ENCODE assay signal across 16 mouse cellular contexts in the genomic region with DNA sequence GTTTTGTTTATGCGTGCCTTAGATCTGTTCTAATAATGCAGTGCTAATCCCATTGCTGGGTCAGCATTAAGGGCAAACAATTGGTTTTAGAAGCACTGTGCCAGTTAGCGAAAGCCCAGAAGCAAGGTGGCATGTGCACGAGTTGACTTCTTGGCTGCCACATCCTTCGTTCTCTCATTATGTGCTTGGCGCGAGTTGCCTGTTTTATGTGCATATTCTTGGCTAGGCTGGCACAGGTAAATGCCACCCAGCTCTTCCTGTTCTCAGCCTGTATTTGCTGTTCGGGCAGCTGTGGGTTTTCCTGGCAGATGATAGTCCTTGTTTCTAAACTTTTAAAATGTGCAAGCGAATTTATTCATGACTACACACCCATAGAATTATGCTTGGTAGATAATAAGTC.
DNase-seq lines count a peak whose midpoint lies in the region; ATAC-seq and TF ChIP-seq lines count a peak whose summit lies in the region.
"Had no signal": no experiment of that assay in that cellular context is flagged by ENCODE, and none has a peak within 500 bp of the region (broad histone marks: within the 10 kb centered on the region; RNA-seq: fewer than 3 reads in every experiment).

No protein-coding gene starts in this region.

- no peak overlapping the region for H3K4me2 ChIP-seq in forebrain, postnatal 0 days (ENCODE audit: low read depth)
- H3K4me2 ChIP-seq: forebrain, embryonic 15.5 days; limb, embryonic 13.5 days; midbrain, embryonic 12.5 days; stomach, embryonic 15.5 days had no signal

- H3K27ac ChIP-seq in forebrain, postnatal 0 days (ENCODE audit: low read depth, low read length): no peak overlapping the region
- no peak overlapping the region for H3K27ac ChIP-seq in forebrain, embryonic 10.5 days
- H3K27ac ChIP-seq: forebrain, embryonic 15.5 days; limb, embryonic 13.5 days; liver, embryonic 14.5 days; midbrain, embryonic 12.5 days; stomach, embryonic 15.5 days had no signal

- no peaks in the 10 kb centered on the region for H3K9me3 ChIP-seq in forebrain, postnatal 0 days (ENCODE audit: low read length)
- H3K9me3 ChIP-seq in forebrain, embryonic 10.5 days: no peaks in the 10 kb centered on the region
- H3K9me3 ChIP-seq: forebrain, embryonic 15.5 days; limb, embryonic 13.5 days; midbrain, embryonic 12.5 days; stomach, embryonic 15.5 days had no signal

- H3K36me3 ChIP-seq in forebrain, postnatal 0 days (ENCODE audit: insufficient read depth): no peaks in the 10 kb centered on the region
- H3K36me3 ChIP-seq in forebrain, embryonic 10.5 days (replicated peaks): no peaks in the 10 kb centered on the region
- H3K36me3 ChIP-seq: forebrain, embryonic 15.5 days; limb, embryonic 13.5 days; midbrain, embryonic 12.5 days; stomach, embryonic 15.5 days had no signal

- H3K4me3 ChIP-seq in forebrain, postnatal 0 days (ENCODE audit: low read depth, low read length): no peak overlapping the region
- H3K4me3 ChIP-seq in forebrain, embryonic 10.5 days: no peak overlapping the region
- H3K4me3 ChIP-seq: forebrain, embryonic 15.5 days; limb, embryonic 13.5 days; midbrain, embryonic 12.5 days; stomach, embryonic 15.5 days had no signal

- no peak for ATAC-seq in forebrain, postnatal 0 days
- ATAC-seq: forebrain, embryonic 15.5 days had no signal

- no peak overlapping the region for H3K9ac ChIP-seq in forebrain, postnatal 0 days
- H3K9ac ChIP-seq: forebrain, embryonic 15.5 days; limb, embryonic 13.5 days; liver, embryonic 14.5 days; midbrain, embryonic 12.5 days; stomach, embryonic 15.5 days had no signal

- no peaks in the 10 kb centered on the region for H3K27me3 ChIP-seq in forebrain, postnatal 0 days (ENCODE audit: insufficient read depth, low read length)
- H3K27me3 ChIP-seq in forebrain, embryonic 10.5 days (ENCODE audit: poor library complexity, severe bottlenecking): no peaks in the 10 kb centered on the region
- H3K27me3 ChIP-seq: forebrain, embryonic 15.5 days; limb, embryonic 13.5 days; midbrain, embryonic 12.5 days; stomach, embryonic 15.5 days had no signal

- peak; percentile 21 for DNase-seq in forebrain, postnatal 0 days
- no peak for DNase-seq in forebrain, embryonic 10.5 days (ENCODE audit: extremely low spot score, low spot score)
- peak; percentile 64 for DNase-seq in layer of hippocampus, adult 9-11 months
- no peak for DNase-seq in layer of hippocampus, postnatal 10 days (ENCODE audit: low spot score in 2 of 2)
- peak; percentile 15 for DNase-seq in cerebellum, adult 9-11 months
- DNase-seq in kidney, postnatal 25 days: peak; percentile 15 to 46
- DNase-seq in spleen, postnatal 36 days (ENCODE audit: low spot score in 2 of 2): no peak
- DNase-seq: adrenal gland, adult 8-10 months; B cell, adult 2 months; embryo, embryonic 11 days; spleen, adult 18-20 months had no signal

- 0 out of 2 replicates have a peak, but pooled peaks cover 3% of the 10 kb centered on the region for H3K4me1 ChIP-seq in forebrain, postnatal 0 days (ENCODE audit: insufficient read depth)
- H3K4me1 ChIP-seq in forebrain, embryonic 10.5 days: peaks cover 8% of the 10 kb centered on the region; the same call in 1 of the 2 replicates
- H3K4me1 ChIP-seq: forebrain, embryonic 15.5 days; limb, embryonic 13.5 days had no signal

- WGBS in forebrain, postnatal 0 days: 48% methylated on average over 8 of the region's 8 CpGs
- WGBS in forebrain, embryonic 10.5 days: 81% methylated on average over 8 of the region's 8 CpGs

- no peak for TF ChIP-seq CTCF in forebrain, postnatal 0 days (IDR thresholded peaks at IDR 0.05; ENCODE audit: low read depth)

Comparison
In these comparisons a context has a peak if more than half of its experiments do, and no peak if none do; other contexts are left out.
1. DNase-seq: peak in forebrain, postnatal 0 days (single experiment), layer of hippocampus, adult 9-11 months (single experiment), cerebellum, adult 9-11 months (single experiment) and kidney, postnatal 25 days (2 of 2); none in forebrain, embryonic 10.5 days (single experiment), layer of hippocampus, postnatal 10 days (0 of 2) and spleen, postnatal 36 days (0 of 2).